Mouse (Mus musculus) neural tube, embryonic 10.5 days (tissue): Measurements from ENCODE around the gene Gm4847.

Experiments used
- DNase-seq: peaks from one replicate; pipeline ENCODE4 v3.0.0-alpha.2; 2017; ENCODE audit warnings: low spot score; ENCODE audit errors: extremely low spot score

Gene Gm4847

DNA sequence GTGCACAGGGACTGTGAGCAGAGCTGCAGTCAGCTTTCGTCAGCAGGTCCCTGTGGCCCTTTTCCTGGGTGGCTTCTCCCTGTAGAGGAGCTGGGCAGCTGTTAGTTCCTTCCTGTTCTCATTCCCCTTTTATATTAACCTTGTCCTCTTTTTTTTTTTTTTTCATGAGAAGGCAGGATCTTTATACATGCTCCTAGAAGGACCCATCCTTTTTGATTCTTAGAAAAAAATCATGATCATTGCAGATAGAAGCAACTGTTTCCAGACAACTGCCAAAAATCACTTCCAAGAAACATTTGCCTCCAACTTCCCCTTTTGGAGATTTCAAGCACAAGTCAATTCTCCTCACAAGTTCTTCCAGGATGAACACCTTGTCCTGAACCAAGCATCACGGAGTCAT lies at the start of gene Gm4847:
Gene Gm4847, minus strand, starts transcription at position 101 of the 400 bp plus-strand sequence.
- no peak for DNase-seq

DNA sequence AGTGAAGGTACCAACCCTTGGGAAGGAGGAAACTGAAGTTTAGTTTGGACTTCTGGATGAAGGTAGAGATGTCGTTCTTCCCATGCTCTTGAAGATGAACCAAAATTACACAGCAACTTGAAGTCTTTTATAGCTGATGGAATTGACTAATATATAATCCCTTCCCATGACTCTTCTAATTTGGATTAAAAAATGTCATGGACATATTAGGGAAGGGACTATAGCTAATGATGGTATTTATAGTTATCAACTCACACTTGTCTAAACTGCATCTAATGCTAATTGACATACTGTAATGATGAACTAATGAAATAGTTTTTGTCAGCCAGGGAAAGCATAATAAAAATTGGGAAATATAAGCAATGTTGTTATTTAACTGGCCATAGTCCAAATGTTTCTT lies 34.3 kb upstream of the Gm4847 start, which contains the start of gene Fmo9:
Gene Fmo9, minus strand, starts transcription at position 101 of the 400 bp plus-strand sequence.
- DNase-seq, result no peak

DNA sequence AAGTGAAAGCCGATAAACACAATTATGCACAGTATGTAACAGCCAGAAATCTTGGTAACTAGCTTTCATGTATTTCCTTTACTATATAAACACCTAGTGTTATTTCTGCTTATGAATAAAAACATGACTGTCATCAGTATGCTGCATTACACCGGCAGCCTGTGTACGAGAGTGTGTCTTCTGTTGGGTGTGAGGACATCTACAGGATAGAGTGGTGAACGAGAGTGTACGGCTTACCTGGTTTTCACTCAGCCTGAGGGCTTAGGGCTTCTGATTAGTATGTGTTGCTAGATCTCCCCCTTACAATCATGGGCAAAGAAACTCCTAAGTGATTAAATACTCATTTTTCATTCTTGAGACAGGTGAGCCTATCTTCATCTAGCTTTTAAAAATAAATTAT lies 21.8 kb upstream of the Gm4847 start:
- no peak for DNase-seq

DNA sequence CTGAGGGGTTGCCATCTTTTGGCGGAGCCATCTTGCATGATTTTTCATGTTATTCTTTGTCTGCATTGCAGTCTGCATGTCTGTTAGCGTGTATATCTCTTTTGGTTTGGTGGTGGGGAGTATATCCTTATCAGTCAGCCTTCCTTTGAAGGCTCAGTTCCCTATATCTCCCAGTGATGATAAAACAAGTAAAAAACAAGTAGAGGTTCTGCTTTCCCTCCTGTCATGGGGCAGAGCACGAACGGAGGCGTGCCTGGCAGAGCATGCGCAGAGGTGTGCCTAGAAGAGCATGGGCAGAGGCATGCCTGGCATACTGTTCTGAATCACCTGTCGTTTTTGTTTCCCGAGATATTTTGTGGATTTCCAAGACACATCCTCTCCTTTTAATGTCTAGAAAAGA lies 13.3 kb upstream of the Gm4847 start:
- DNase-seq, result no peak
